Mouse (Mus musculus) G1E (cell line): ENCODE data around the gene Spty2d1.

Experiments
- CTCF ChIP-seq: IDR thresholded peaks from 2 replicates; pipeline ENCODE4 v1.5.1; 2012; ENCODE audit warnings: low read depth, low read length, inconsistent platforms, mixed read lengths
- GATA1 ChIP-seq: IDR thresholded peaks from 2 replicates; pipeline ENCODE4 v1.6.1; 2012; ENCODE audit warnings: borderline replicate concordance, low read length, inconsistent platforms, mixed read lengths
- POLR2AphosphoS5 ChIP-seq: IDR thresholded peaks from 2 replicates; pipeline ENCODE4 v1.6.1; 2012; ENCODE audit warnings: low read depth, low read length, inconsistent platforms; ENCODE audit not compliant: insufficient replicate concordance
- TAL1 ChIP-seq: conservative IDR thresholded peaks from 2 replicates; pipeline ENCODE4 v1.6.1; 2012; ENCODE audit warnings: low read depth, low read length, inconsistent platforms, mixed read lengths

- TF ChIP-seq CTCF (no peak), GATA1 (no peak), POLR2AphosphoS5 (no peak), TAL1 (no peak)
Measured at GRCm38 (mm10) chr7:47050766-47051165, 42.6 kb upstream of the Spty2d1 start.
